Mouse (Mus musculus) testis, adult 2 months (tissue): ENCODE results near the gene Sptb. TPM values are rescaled to one million over a fixed set of nuclear protein-coding genes. Genes with fewer than 3 reads are reported as not detected.

Experiments used
- H3K27ac ChIP-seq: fragments of 200-500 bp; 2 replicates; pipeline ENCODE4 v1.5.1; 2012; ENCODE audit warnings: low read depth, low read length; ENCODE audit not compliant: control insufficient read depth, insufficient read depth
- H3K27me3 ChIP-seq: fragments of 200-500 bp; 2 replicates; pipeline ENCODE4 v1.6.1; 2012; ENCODE audit warnings: mild to moderate bottlenecking, low read length, moderate library complexity; ENCODE audit not compliant: control insufficient read depth, insufficient read depth
- H3K36me3 ChIP-seq: fragments of 200-500 bp; 2 replicates; pipeline ENCODE4 v1.6.1; 2012; ENCODE audit warnings: mild to moderate bottlenecking, low read length; ENCODE audit not compliant: control insufficient read depth, insufficient read depth
- H3K4me1 ChIP-seq: fragments of 200-500 bp; 2 replicates; pipeline ENCODE4 v1.6.1; 2012; ENCODE audit warnings: low read length; ENCODE audit not compliant: control insufficient read depth, insufficient read depth
- H3K4me3 ChIP-seq: fragments of 200-500 bp; 2 replicates; pipeline ENCODE4 v1.5.1; 2012; ENCODE audit warnings: low read depth, mild to moderate bottlenecking, low read length, moderate library complexity, mixed read lengths; ENCODE audit not compliant: control insufficient read depth
- CTCF ChIP-seq: fragments of 200-500 bp; IDR thresholded peaks from 2 replicates; pipeline ENCODE4 v1.5.1; 2012; ENCODE audit warnings: low read depth, mild to moderate bottlenecking, inconsistent platforms, low read length, moderate library complexity; ENCODE audit not compliant: control insufficient read depth, insufficient read depth, insufficient replicate concordance
- POLR2A ChIP-seq: fragments of 200-500 bp; IDR thresholded peaks from 2 replicates; pipeline ENCODE4 v1.6.1; 2012; ENCODE audit warnings: low read depth, mild to moderate bottlenecking, inconsistent platforms, low read length, moderate library complexity; ENCODE audit not compliant: control insufficient read depth
- polyA plus RNA-seq: library from polyadenylated mRNA; depleted of rRNA; stranded (reverse); fragments of >200 nt; gene quantifications from 2 replicates; pipeline ENCODE4 v1.2.3, GENCODE M21; 2012

Sptb gene
- polyA plus RNA-seq, 1 experiment, result 3.9 TPM

DNA sequence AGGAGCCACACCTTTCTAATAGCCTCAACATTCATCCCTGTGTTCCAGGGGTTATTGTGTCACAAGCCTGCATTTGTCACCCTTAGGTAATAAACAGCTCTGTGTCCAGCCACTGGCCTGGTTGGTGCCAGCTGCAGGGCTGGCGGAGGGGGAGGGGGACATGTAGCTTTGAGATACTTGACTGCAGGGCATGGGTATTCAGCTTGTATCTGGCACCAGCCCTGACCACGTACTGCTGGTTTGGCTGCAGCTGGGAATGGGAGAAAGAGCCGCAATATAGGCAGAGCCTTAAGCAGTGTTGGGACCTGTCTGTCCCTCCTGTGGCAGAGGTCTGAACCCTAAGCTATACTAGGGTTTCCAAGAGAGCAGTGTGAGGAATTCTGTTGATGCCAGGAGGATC lies 128.2 kb downstream of the Sptb start:
- H3K27ac ChIP-seq, result no peak overlapping the region
- peaks cover 2% of the 10 kb centered on the region; the same call in 1 of the 2 replicates for H3K4me1 ChIP-seq
- TF ChIP-seq CTCF, result no peak
- TF ChIP-seq POLR2A, result no peak; the same call in 1 of the 2 replicates
- H3K36me3 ChIP-seq, result no peaks in the 10 kb centered on the region
- no peaks in the 10 kb centered on the region for H3K27me3 ChIP-seq
- H3K4me3 ChIP-seq, result no peak overlapping the region; the same call in 1 of the 2 replicates

DNA sequence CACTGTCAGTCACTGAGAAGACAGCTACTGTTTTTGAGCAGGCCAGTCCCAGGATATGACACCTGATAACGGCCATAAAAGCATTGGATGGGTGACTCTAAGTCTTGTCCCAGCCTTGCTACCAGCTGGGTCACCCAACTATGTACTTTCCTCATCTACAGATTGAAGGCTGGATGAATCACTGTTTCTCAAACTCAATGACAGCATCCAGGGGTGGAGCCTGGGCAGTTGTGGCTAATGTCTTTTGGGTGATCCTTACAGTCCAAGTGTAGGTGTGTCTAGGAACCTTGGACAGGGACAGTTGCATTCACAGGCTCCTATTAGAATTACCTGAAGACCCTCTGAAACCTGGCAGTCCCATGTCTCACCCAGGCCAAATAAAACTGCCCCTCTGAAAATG lies 130.5 kb downstream of the Sptb start:
- H3K27ac ChIP-seq, result no peak overlapping the region
- H3K4me1 ChIP-seq, result peaks cover 2% of the 10 kb centered on the region; the same call in 1 of the 2 replicates
- H3K4me3 ChIP-seq, result no peak overlapping the region
- H3K27me3 ChIP-seq, result no peaks in the 10 kb centered on the region
- H3K36me3 ChIP-seq, result no peaks in the 10 kb centered on the region
- TF ChIP-seq POLR2A, result no peak
- TF ChIP-seq CTCF, result no peak

DNA sequence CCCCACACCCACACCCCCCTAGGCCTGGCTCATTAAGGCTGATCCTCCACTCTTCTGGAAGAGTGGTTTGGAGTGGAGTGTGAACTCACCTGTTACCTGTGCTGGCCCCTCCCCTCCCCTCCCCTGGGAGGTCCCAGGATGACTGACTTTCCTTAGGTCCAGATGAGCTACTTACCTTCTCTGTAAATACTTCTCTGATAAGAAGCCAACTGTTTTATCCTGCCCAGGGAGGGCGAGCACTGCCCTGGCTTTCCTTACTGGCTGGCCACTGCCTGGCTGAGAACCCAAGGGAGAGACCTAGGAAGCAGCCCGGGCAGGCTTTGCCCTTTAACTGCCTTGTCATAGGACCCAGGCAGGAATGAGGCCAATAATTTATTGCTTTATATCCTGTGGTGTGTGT lies 131.9 kb downstream of the Sptb start:
- H3K4me3 ChIP-seq, result no peak overlapping the region
- H3K4me1 ChIP-seq, result peaks cover 2% of the 10 kb centered on the region; the same call in 1 of the 2 replicates
- TF ChIP-seq CTCF (no peak), POLR2A (no peak)
- H3K27me3 ChIP-seq, result no peaks in the 10 kb centered on the region
- no peaks in the 10 kb centered on the region for H3K36me3 ChIP-seq
- H3K27ac ChIP-seq, result no peak overlapping the region

DNA sequence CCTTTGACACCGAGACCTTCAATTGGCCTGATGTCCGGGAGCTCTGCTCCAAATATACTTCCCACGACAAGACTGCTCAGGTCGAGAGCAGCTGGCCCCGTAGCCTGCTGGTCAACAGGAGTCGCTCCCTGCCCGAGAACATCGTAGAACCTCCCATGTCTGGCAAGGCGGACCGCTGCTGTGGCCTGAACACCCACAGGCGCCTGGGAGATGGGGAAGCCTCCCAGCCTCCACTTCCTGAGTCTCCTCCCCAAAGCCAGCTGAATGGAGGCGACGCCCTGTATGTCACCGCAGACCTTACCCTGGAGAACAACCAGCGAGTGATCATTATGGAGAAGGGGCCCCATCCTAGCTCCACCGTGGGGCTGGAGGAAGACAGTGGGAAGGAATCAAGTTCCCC lies 132.5 kb downstream of the Sptb start:
- Histone ChIP-seq H3K4me1 (no peaks in the 10 kb centered on the region; the same call in 1 of the 2 replicates), H3K36me3 (no peaks in the 10 kb centered on the region), H3K27ac (no peak overlapping the region), H3K4me3 (no peak overlapping the region), H3K27me3 (no peaks in the 10 kb centered on the region)
- TF ChIP-seq CTCF (no peak), POLR2A (no peak)

DNA sequence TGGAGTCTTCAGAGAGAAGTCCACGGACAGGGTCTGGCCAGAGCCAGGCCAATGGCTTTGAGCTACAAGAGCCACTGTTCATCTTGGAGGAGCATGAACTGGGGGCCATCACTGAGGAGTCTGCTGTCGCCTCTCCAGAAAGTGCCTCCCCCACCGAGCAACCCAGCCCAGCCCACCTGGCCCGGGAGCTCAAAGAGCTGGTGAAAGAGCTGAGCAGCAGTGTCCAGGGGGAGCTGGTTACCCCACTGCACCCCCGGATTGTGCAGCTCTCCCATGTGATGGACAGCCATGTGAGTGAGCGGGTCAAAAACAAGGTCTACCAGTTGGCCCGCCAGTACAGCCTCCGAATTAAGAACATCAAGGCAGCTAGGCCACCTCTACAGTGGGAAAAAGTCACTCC lies 133.5 kb downstream of the Sptb start:
- no peaks in the 10 kb centered on the region for H3K27me3 ChIP-seq
- no peaks in the 10 kb centered on the region for H3K4me1 ChIP-seq
- no peak overlapping the region for H3K4me3 ChIP-seq
- H3K27ac ChIP-seq, result no peak overlapping the region
- TF ChIP-seq POLR2A (no peak), CTCF (no peak)
- no peaks in the 10 kb centered on the region for H3K36me3 ChIP-seq

DNA sequence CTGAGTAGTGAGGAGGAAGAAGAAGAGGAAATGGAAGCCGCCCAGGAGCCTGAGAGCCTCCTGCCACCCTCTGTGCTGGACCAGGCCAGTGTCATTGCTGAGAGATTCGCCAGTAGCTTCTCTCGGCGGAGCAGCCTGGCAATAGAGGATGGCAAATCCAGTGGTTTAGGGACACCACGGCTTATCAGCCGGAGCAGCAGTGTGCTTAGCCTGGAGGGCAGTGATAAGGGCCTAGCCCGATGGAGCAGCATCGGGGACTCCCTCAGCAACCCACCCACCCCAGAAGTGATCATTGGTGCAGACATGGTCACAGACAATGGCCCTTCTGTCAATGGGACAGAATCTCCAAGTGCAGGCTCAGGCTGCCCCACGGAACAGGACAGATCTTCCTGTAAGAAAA lies 134.3 kb downstream of the Sptb start:
- TF ChIP-seq CTCF, result no peak
- TF ChIP-seq POLR2A, result no peak
- Histone ChIP-seq H3K36me3 (no peaks in the 10 kb centered on the region), H3K4me3 (no peak overlapping the region), H3K27ac (no peak overlapping the region), H3K27me3 (no peaks in the 10 kb centered on the region), H3K4me1 (no peaks in the 10 kb centered on the region)

DNA sequence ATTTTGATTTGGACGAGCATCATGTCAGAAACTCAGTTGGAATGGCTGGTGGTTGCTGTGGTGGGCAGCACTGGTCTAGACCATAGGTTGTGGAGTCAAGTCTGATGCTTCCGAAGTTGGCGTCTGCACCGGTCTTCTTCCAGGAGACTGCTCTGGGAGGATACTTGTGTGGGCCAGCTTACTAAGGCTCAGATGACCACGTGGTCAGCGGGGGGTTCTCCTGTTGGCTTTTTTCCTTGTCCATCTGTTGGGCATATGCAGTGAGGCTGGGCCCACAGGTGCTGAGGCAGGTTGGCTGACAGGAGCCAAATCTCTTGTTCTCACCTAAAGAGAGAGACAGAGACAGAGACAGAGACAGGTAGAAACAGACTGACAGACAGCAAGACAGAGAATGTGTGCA lies 135.5 kb downstream of the Sptb start:
- Histone ChIP-seq H3K27ac (no peak overlapping the region), H3K36me3 (no peaks in the 10 kb centered on the region), H3K27me3 (no peaks in the 10 kb centered on the region), H3K4me3 (no peak overlapping the region), H3K4me1 (no peaks in the 10 kb centered on the region)
- no peak for TF ChIP-seq CTCF
- TF ChIP-seq POLR2A, result no peak

DNA sequence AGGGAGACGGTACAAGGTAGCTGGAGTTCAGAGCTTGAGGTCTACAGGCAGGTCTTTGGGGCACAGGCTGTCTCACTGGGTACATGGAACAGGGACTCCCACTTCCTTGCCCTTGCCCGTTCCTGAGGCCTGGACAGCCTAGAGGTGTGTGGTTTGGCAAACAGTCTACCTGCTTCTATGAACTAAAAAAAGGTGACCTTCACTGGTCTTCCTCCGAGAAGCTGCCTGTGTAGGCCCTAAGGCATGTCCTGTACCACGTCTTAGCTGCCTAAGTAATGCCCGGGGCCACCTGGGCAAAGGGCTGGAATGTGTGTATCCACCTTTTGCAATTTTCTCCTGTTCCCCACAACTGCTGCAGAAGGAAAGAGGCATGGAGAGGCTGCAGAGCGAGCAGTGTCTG lies 137.0 kb downstream of the Sptb start:
- Histone ChIP-seq H3K4me1 (no peaks in the 10 kb centered on the region), H3K27ac (no peak overlapping the region), H3K4me3 (no peak overlapping the region), H3K36me3 (no peaks in the 10 kb centered on the region), H3K27me3 (no peaks in the 10 kb centered on the region)
- no peak for TF ChIP-seq POLR2A
- TF ChIP-seq CTCF, result no peak
